Mouse (Mus musculus): ENCODE results near the gene Hist1h3e. TPM values are rescaled to one million over a fixed set of nuclear protein-coding genes. Genes with fewer than 3 reads are reported as not detected.
"Not testable (repeated sequence)": the region's sequence is repeated elsewhere in the genome, so short reads cannot be mapped to it uniquely, and the experiment has no call there.

The Hist1h3e gene
- polyA plus RNA-seq, 1 experiment, result 14.3 TPM

DNA sequence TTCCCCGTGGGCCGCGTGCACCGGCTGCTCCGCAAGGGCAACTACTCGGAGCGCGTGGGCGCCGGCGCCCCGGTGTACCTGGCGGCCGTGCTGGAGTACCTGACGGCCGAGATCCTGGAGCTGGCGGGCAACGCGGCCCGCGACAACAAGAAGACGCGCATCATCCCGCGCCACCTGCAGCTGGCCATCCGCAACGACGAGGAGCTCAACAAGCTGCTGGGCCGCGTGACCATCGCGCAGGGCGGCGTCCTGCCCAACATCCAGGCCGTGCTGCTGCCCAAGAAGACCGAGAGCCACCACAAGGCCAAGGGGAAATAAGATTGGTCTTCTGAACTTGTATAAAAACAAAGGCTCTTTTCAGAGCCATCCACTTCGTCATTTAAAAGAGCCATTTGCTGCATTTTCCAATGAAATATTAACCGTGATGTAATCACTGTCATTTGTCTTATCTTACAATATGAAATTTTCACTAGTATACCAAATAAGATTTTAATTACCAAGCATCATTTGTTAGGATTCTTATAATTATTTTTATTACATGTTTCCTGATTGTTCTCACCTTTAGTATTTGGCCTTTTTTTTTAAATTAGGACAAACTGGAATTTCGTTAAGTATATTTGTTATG, 12.5 kb upstream of the Hist1h3e start:
- not testable (repeated sequence) for H3K36me3 ChIP-seq (ENCODE audit: control insufficient read depth, insufficient read depth, low read length, poor library complexity, severe bottlenecking); H3K4me1 ChIP-seq (ENCODE audit: control insufficient read depth, insufficient read depth, low read length); H3K27me3 ChIP-seq (ENCODE audit: control insufficient read depth, insufficient read depth, low read length, poor library complexity, severe bottlenecking); H3K9me3 ChIP-seq (replicated peaks; ENCODE audit: control insufficient read depth, insufficient read depth, low read length, poor library complexity, severe bottlenecking)
- H3K4me3 ChIP-seq (ENCODE audit: low read depth, low read length), result peak overlapping the region; percentile 59
- H3K27ac ChIP-seq (ENCODE audit: insufficient read depth, low read length), result peak overlapping the region; percentile 96
- TF ChIP-seq POLR2A (IDR thresholded peaks at IDR 0.05; ENCODE audit: insufficient read depth, low read length), result peak; percentile 91
- peak overlapping the region; percentile 82 for H3K9ac ChIP-seq (ENCODE audit: low read depth, poor library complexity, severe bottlenecking)

- not testable (repeated sequence) for H3K36me3 ChIP-seq (ENCODE audit: control insufficient read depth, insufficient read depth, low read length, poor library complexity, severe bottlenecking); H3K27me3 ChIP-seq (ENCODE audit: control insufficient read depth, insufficient read depth, low read length, poor library complexity, severe bottlenecking); H3K4me1 ChIP-seq (ENCODE audit: control insufficient read depth, insufficient read depth, low read length); H3K9me3 ChIP-seq (replicated peaks; ENCODE audit: control insufficient read depth, insufficient read depth, low read length, poor library complexity, severe bottlenecking)
- Histone ChIP-seq H3K27ac (ENCODE audit: insufficient read depth, low read length) (peak within 1 kb of the TSS; percentile 97), H3K4me3 (ENCODE audit: low read depth, low read length) (peak within 1 kb of the TSS; percentile 72), H3K9ac (ENCODE audit: low read depth, poor library complexity, severe bottlenecking) (peak within 1 kb of the TSS; percentile 96)
These were observed 11.8 kb upstream of the Hist1h3e start, which contains the start of the genes Hist1h2bf and Hist1h2ad for GRCm38 (mm10) chr13:23573898-23574524. Gene Hist1h2bf (minus strand): TSS chr13:23574196. Gene Hist1h2ad (plus strand): TSS chr13:23574381.

DNA sequence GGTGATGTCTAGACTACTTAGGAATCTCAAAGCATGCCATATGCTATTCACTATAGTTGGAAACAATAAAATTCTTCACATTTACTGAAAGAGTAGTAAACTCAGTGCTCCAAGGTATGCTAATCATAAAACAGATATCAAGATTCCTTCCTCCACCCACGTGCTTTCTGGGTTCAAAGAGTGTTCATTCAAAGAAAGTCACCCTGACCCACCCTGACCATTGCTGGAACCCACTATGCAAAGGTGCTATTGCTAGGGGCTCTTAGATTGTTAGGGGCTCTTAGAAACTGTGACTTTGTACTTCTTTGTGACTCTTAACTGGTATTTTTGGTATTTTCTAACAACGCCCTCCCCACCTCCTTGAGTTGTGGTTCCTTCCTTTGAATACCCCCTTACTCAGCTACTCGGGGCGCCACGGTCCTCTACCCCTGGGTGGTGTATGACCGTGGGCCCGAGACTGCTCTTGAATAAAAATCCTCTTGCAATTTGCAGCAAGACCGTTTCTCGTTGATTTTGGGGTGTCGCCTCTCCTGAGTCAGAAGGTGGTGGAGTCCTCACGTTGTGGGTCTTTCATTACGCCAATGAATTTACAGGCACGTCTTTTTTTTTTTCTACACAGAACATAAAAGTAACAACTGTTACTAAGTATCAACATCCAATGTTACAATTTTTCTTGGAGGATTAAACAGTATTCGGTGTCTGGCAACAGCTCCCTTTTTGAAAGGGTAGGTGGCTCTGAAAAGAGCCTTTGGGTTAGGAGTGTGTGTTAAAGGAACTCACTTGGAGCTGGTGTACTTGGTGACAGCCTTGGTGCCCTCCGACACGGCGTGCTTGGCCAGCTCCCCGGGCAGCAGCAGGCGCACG, 11.1 kb upstream of the Hist1h3e start:
- Histone ChIP-seq H3K4me3 (ENCODE audit: low read depth, low read length) (peak overlapping the region; percentile 72), H3K27ac (ENCODE audit: insufficient read depth, low read length) (peak overlapping the region; percentile 97), H3K9ac (ENCODE audit: low read depth, poor library complexity, severe bottlenecking) (peak overlapping the region; percentile 96)
- H3K4me1 ChIP-seq (ENCODE audit: control insufficient read depth, insufficient read depth, low read length); H3K36me3 ChIP-seq (ENCODE audit: control insufficient read depth, insufficient read depth, low read length, poor library complexity, severe bottlenecking); H3K27me3 ChIP-seq (ENCODE audit: control insufficient read depth, insufficient read depth, low read length, poor library complexity, severe bottlenecking); H3K9me3 ChIP-seq (replicated peaks; ENCODE audit: control insufficient read depth, insufficient read depth, low read length, poor library complexity, severe bottlenecking): not testable (repeated sequence)

GRCm38 (mm10) chr13:23572218-23573033, 10.3 kb upstream of the Hist1h3e start:
- Histone ChIP-seq H3K4me3 (ENCODE audit: low read depth, low read length) (no peak overlapping the region), H3K36me3 (ENCODE audit: control insufficient read depth, insufficient read depth, low read length, poor library complexity, severe bottlenecking) (no peaks in the 10 kb centered on the region), H3K27ac (ENCODE audit: insufficient read depth, low read length) (peak overlapping the region; percentile 44), H3K9ac (ENCODE audit: low read depth, poor library complexity, severe bottlenecking) (peak overlapping the region; percentile 96), H3K9me3 (replicated peaks; ENCODE audit: control insufficient read depth, insufficient read depth, low read length, poor library complexity, severe bottlenecking) (no peaks in the 10 kb centered on the region), H3K4me1 (ENCODE audit: control insufficient read depth, insufficient read depth, low read length) (no peaks in the 10 kb centered on the region), H3K27me3 (ENCODE audit: control insufficient read depth, insufficient read depth, low read length, poor library complexity, severe bottlenecking) (no peaks in the 10 kb centered on the region)
- TF ChIP-seq POLR2A (IDR thresholded peaks at IDR 0.05; ENCODE audit: insufficient read depth, low read length) (no peak), EP300 (IDR thresholded peaks at IDR 0.05; ENCODE audit: insufficient read depth, low read depth, low read length) (no peak), CTCF (IDR thresholded peaks at IDR 0.05; ENCODE audit: low read depth, low read length) (no peak)

- not testable (repeated sequence) for H3K9me3 ChIP-seq (replicated peaks; ENCODE audit: control insufficient read depth, insufficient read depth, low read length, poor library complexity, severe bottlenecking); H3K4me1 ChIP-seq (ENCODE audit: control insufficient read depth, insufficient read depth, low read length); H3K36me3 ChIP-seq (ENCODE audit: control insufficient read depth, insufficient read depth, low read length, poor library complexity, severe bottlenecking); H3K27me3 ChIP-seq (ENCODE audit: control insufficient read depth, insufficient read depth, low read length, poor library complexity, severe bottlenecking)
- peak overlapping the region; percentile 78 for H3K4me3 ChIP-seq (ENCODE audit: low read depth, low read length)
- peak overlapping the region; percentile 96 for H3K9ac ChIP-seq (ENCODE audit: low read depth, poor library complexity, severe bottlenecking)
- H3K27ac ChIP-seq (ENCODE audit: insufficient read depth, low read length), result peak overlapping the region; percentile 86
- TF ChIP-seq POLR2A (IDR thresholded peaks at IDR 0.05; ENCODE audit: insufficient read depth, low read length), result peak; percentile 95
These were observed 9.5 kb upstream of the Hist1h3e start for GRCm38 (mm10) chr13:23571504-23572217.

Data from ES-Bruce4 (cell line).